Mouse (Mus musculus): ENCODE data around the gene Olfr1444.

Olfr1444 gene

GRCm38 (mm10) chr19:12856983-12857382, at the start of gene Olfr1444:
Gene Olfr1444, plus strand, starts transcription at chr19:12857283.
- DNase-seq: no peak

GRCm38 (mm10) chr19:12812644-12813364, 44.3 kb upstream of the Olfr1444 start:
- DNase-seq: no peak

- DNase-seq: no peak
Measured at GRCm38 (mm10) chr19:12813883-12814282, 43.2 kb upstream of the Olfr1444 start.

- no peak for DNase-seq
Measured at GRCm38 (mm10) chr19:12818507-12818906, 38.6 kb upstream of the Olfr1444 start.

GRCm38 (mm10) chr19:12820383-12820782, 36.7 kb upstream of the Olfr1444 start:
- no peak for DNase-seq

GRCm38 (mm10) chr19:12824549-12824948, 32.5 kb upstream of the Olfr1444 start:
- no peak for DNase-seq

- DNase-seq: no peak
Measured at GRCm38 (mm10) chr19:12830823-12831430, 26.2 kb upstream of the Olfr1444 start.

GRCm38 (mm10) chr19:12831559-12831958, 25.5 kb upstream of the Olfr1444 start:
- no peak for DNase-seq

GRCm38 (mm10) chr19:12833625-12834024, 23.5 kb upstream of the Olfr1444 start:
- DNase-seq: no peak

- no peak for DNase-seq
Measured at GRCm38 (mm10) chr19:12838507-12838906, 18.6 kb upstream of the Olfr1444 start.

- DNase-seq: no peak
Measured at GRCm38 (mm10) chr19:12846382-12846781, 10.7 kb upstream of the Olfr1444 start, which contains the start of gene Gm5244. Gene Gm5244, plus strand, starts transcription at chr19:12846682.

- no peak for DNase-seq
Measured at GRCm38 (mm10) chr19:12883555-12883954, 26.5 kb downstream of the Olfr1444 start, which contains the start of gene Olfr1445. Gene Olfr1445, plus strand, starts transcription at chr19:12883855.

GRCm38 (mm10) chr19:12893424-12893823, 36.3 kb downstream of the Olfr1444 start, which contains the start of gene Olfr1446:
Gene Olfr1446, minus strand, starts transcription at chr19:12893524.
- no peak for DNase-seq

GRCm38 (mm10) chr19:12903643-12904042, 46.6 kb downstream of the Olfr1444 start, which contains the start of gene Olfr1447:
Gene Olfr1447, minus strand, starts transcription at chr19:12903743.
- DNase-seq: no peak
